Mouse (Mus musculus) E14TG2a.4 (cell line): ENCODE measurements around the gene Cd302.

Experiments
- CTCF ChIP-seq: conservative IDR thresholded peaks from 2 replicates; pipeline ENCODE4 v1.5.1; 2014; ENCODE audit warnings: low read length
- NANOG ChIP-seq: IDR thresholded peaks from 2 replicates; pipeline ENCODE4 v1.6.1; 2014; ENCODE audit warnings: borderline replicate concordance, low read length, mixed read lengths
- POU5F1 ChIP-seq: IDR thresholded peaks from 2 replicates; pipeline ENCODE4 v1.6.1; 2014; ENCODE audit warnings: low read length, borderline replicate concordance

DNA sequence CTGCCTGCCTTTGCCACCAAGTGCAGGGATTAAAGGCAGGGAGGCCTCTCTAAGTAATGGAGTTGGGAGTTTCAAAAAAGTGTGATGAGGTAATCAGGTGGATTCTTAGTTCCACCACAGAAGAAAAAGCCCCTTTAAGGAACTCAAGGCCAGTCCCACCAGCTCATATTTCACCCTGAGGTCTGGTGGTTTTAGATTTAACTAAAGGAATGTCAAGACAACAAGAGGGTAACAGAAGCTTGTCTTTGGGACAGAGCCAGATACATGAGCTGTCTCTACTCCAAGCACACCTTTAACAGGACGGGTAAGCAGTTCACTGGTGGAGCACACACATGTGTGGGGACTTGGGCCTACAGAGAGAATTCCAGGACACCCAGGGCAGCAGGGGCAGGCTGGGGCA lies 16.7 kb downstream of the Cd302 start:
- TF ChIP-seq CTCF (no peak), POU5F1 (no peak), NANOG (no peak)
